Mouse (Mus musculus) liver, postnatal 0 days (tissue): Measurements from ENCODE around the gene Mcf2.

ENCODE experiments used
- CTCF ChIP-seq: sonication (generic); IDR thresholded peaks from 2 replicates; pipeline ENCODE4 v1.5.1; 2016; ENCODE audit warnings: antibody characterized with exemption, low read depth
- EP300 ChIP-seq: IDR thresholded peaks from 2 replicates; pipeline ENCODE4 v1.6.1; 2016; ENCODE audit warnings: antibody characterized with exemption, low read depth, mild to moderate bottlenecking

- TF ChIP-seq CTCF (no peak), EP300 (no peak)
These were observed 164.3 kb downstream of the Mcf2 start for GRCm38 (mm10) chrX:60014588-60014987.
